Mouse (Mus musculus) MEL (cell line): ENCODE measurements at regions not wholly inside any gene's neighbourhood (a gene's known extent, or its start where the extent isn't known, plus 50 kb on each side); places are given as distances from the start of the nearest gene placed in this dataset.

Source experiments
- DNase-seq: peaks from one replicate; pipeline ENCODE4 v3.0.0; 2011; ENCODE audit warnings: low read depth, low spot score
- H3K27ac ChIP-seq: 2 replicates; pipeline ENCODE4 v1.5.1; 2012; ENCODE audit warnings: low read depth, mild to moderate bottlenecking, control low read depth, low read length, moderate library complexity; ENCODE audit not compliant: control insufficient read depth
- H3K27me3 ChIP-seq, 2 experiments: fragments of 150-350 bp in 1 of 2; sonication (generic) in 1 of 2; 2 replicates each; pipeline ENCODE4 v1.6.1; 2012; ENCODE audit warnings: low read length in 2 of 2, mild to moderate bottlenecking in 2 of 2, improper control_type of control experiment in 1 of 2, moderate library complexity in 1 of 2; ENCODE audit not compliant: insufficient read depth in 2 of 2, control insufficient read depth in 1 of 2
- H3K36me3 ChIP-seq, 2 experiments: 2 replicates each; pipeline ENCODE4 v1.6.1; 2012 to 2014; ENCODE audit warnings: low read length in 2 of 2, improper control_type of control experiment in 1 of 2, inconsistent platforms in 1 of 2, mild to moderate bottlenecking in 1 of 2; ENCODE audit not compliant: insufficient read depth in 2 of 2, control insufficient read depth in 1 of 2
- H3K4me1 ChIP-seq, 2 experiments: fragments of 150-350 bp in 1 of 2; sonication (generic) in 1 of 2; 2 replicates each; pipeline ENCODE4 v1.6.1; 2012; ENCODE audit warnings: low read length in 2 of 2, improper control_type of control experiment in 1 of 2, mild to moderate bottlenecking in 1 of 2; ENCODE audit not compliant: insufficient read depth in 2 of 2, control insufficient read depth in 1 of 2
- H3K4me3 ChIP-seq, 2 experiments: fragments of 150-350 bp in 1 of 2; sonication (generic) in 1 of 2; 2 replicates each; pipeline ENCODE4 v1.5.1; 2012; ENCODE audit warnings: low read depth in 2 of 2, low read length in 2 of 2, mild to moderate bottlenecking in 2 of 2, moderate library complexity in 2 of 2, control low read depth in 1 of 2, improper control_type of control experiment in 1 of 2; ENCODE audit not compliant: control insufficient read depth in 1 of 2, insufficient read depth in 1 of 2
- H3K79me2 ChIP-seq: 2 replicates; pipeline ENCODE4 v1.6.1; 2012; ENCODE audit warnings: mild to moderate bottlenecking, low read length, moderate library complexity; ENCODE audit not compliant: control insufficient read depth, poor library complexity, insufficient read depth
- H3K9ac ChIP-seq: 2 replicates; pipeline ENCODE4 v1.6.1; 2012; ENCODE audit warnings: low read depth, mild to moderate bottlenecking, control low read depth, low read length, moderate library complexity; ENCODE audit not compliant: control insufficient read depth, poor library complexity, severe bottlenecking
- H3K9me3 ChIP-seq: fragments of 150-350 bp; sonication (generic); replicated peaks from 2 replicates; pipeline ENCODE4 v1.6.1; 2012; ENCODE audit warnings: mild to moderate bottlenecking, low read length, improper control_type of control experiment, moderate library complexity; ENCODE audit not compliant: insufficient read depth
- BHLHE40 ChIP-seq: IDR thresholded peaks from 2 replicates; pipeline ENCODE4 v1.6.1; 2012; ENCODE audit warnings: low read depth, mild to moderate bottlenecking, inconsistent platforms, low read length, improper control_type of control experiment, borderline replicate concordance
- CHD2 ChIP-seq: IDR thresholded peaks from 2 replicates; pipeline ENCODE4 v1.6.1; 2011; ENCODE audit warnings: low read length, improper control_type of control experiment
- E2F4 ChIP-seq: IDR thresholded peaks from 2 replicates; pipeline ENCODE4 v1.6.1; 2011; ENCODE audit warnings: low read depth, low read length, improper control_type of control experiment, borderline replicate concordance
- HCFC1 ChIP-seq: IDR thresholded peaks from 2 replicates; pipeline ENCODE4 v1.6.1; 2012; ENCODE audit warnings: low read depth, mild to moderate bottlenecking, inconsistent platforms, low read length, improper control_type of control experiment, moderate library complexity
- KAT2A ChIP-seq: conservative IDR thresholded peaks from 2 replicates; pipeline ENCODE4 v1.6.1; 2012; ENCODE audit warnings: low read depth, low read length, improper control_type of control experiment, inconsistent platforms
- MAX ChIP-seq: IDR thresholded peaks from 2 replicates; pipeline ENCODE4 v1.6.1; 2011; ENCODE audit warnings: low read length, improper control_type of control experiment
- MAZ ChIP-seq: IDR thresholded peaks from 2 replicates; pipeline ENCODE4 v1.6.1; 2012; ENCODE audit warnings: low read depth, mild to moderate bottlenecking, inconsistent platforms, low read length, improper control_type of control experiment
- MEF2A ChIP-seq: IDR thresholded peaks from 2 replicates; pipeline ENCODE4 v1.6.1; 2014; ENCODE audit warnings: low read depth, mild to moderate bottlenecking, inconsistent platforms, low read length, improper control_type of control experiment; ENCODE audit not compliant: poor library complexity, insufficient replicate concordance, severe bottlenecking; ENCODE audit errors: extremely low read depth
- NELFE ChIP-seq: IDR thresholded peaks from 2 replicates; pipeline ENCODE4 v1.6.1; 2011; ENCODE audit warnings: low read depth, low read length, improper control_type of control experiment
- NRF1 ChIP-seq: IDR thresholded peaks from 2 replicates; pipeline ENCODE4 v1.6.1; 2014; ENCODE audit warnings: low read depth, mild to moderate bottlenecking, inconsistent platforms, low read length, improper control_type of control experiment, moderate library complexity; ENCODE audit not compliant: poor library complexity, insufficient read depth, severe bottlenecking
- POLR2A ChIP-seq, 2 experiments: IDR thresholded peaks; 2 replicates each; pipeline ENCODE4 v1.6.1; 2011 to 2012; ENCODE audit warnings: low read length in 2 of 2, mild to moderate bottlenecking in 2 of 2, control low read depth in 1 of 2, improper control_type of control experiment in 1 of 2, low read depth in 1 of 2, moderate library complexity in 1 of 2; ENCODE audit not compliant: control insufficient read depth in 1 of 2, insufficient read depth in 1 of 2, poor library complexity in 1 of 2
- RAD21 ChIP-seq: IDR thresholded peaks from 2 replicates; pipeline ENCODE4 v1.6.1; 2011; ENCODE audit warnings: mild to moderate bottlenecking, low read depth, low read length, improper control_type of control experiment
- RCOR1 ChIP-seq: IDR thresholded peaks from 2 replicates; pipeline ENCODE4 v1.6.1; 2012; ENCODE audit warnings: low read depth, mild to moderate bottlenecking, inconsistent platforms, low read length, improper control_type of control experiment
- TAL1 ChIP-seq: IDR thresholded peaks from 2 replicates; pipeline ENCODE4 v1.6.1; 2012; ENCODE audit warnings: mild to moderate bottlenecking, inconsistent platforms, low read length, moderate library complexity, mixed read lengths
- USF1 ChIP-seq: IDR thresholded peaks from 2 replicates; pipeline ENCODE4 v1.6.1; 2014; ENCODE audit warnings: low read depth, mild to moderate bottlenecking, inconsistent platforms, low read length, improper control_type of control experiment, moderate library complexity
- ZKSCAN1 ChIP-seq: IDR thresholded peaks from 2 replicates; pipeline ENCODE4 v1.6.1; 2012; ENCODE audit warnings: low read depth, mild to moderate bottlenecking, inconsistent platforms, low read length, improper control_type of control experiment, moderate library complexity
- ZMIZ1 ChIP-seq: IDR thresholded peaks from 2 replicates; pipeline ENCODE4 v1.6.1; 2012; ENCODE audit warnings: low read depth, mild to moderate bottlenecking, inconsistent platforms, low read length, improper control_type of control experiment, moderate library complexity
- ZNF384 ChIP-seq: IDR thresholded peaks from 2 replicates; pipeline ENCODE4 v1.6.1; 2012; ENCODE audit warnings: low read depth, mild to moderate bottlenecking, inconsistent platforms, low read length, improper control_type of control experiment

DNA sequence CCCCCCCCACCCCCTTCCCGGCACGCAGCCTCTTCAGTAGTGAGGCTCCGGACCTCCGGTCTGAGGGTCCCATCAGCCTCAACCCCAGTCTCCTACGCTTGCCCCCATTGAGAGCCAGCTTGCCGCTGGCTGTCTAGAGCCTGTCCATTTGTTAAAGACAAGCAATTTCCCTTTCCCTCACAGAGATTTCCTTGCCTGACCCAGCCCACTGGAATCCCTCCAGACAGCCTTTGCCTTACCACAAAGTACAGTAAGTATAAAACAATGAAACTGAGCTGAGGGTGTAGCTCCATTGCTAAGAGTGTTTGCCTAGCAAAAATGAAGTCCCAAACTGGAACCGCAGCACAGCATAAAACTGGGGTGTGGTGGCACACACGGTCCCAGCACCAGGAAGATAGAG is 252.4 kb upstream of the Jarid2 start:
- Histone ChIP-seq H3K79me2 (no peaks in the 10 kb centered on the region), H3K36me3 (no peaks in the 10 kb centered on the region), H3K4me1 (no peaks in the 10 kb centered on the region), H3K4me3 (no peak overlapping the region), H3K27me3 (no peaks in the 10 kb centered on the region), H3K9me3 (no peaks in the 10 kb centered on the region), H3K27ac (no peak overlapping the region), H3K9ac (no peak overlapping the region)
- DNase-seq, result no peak
- TF ChIP-seq CHD2 (no peak), TAL1 (no peak), NELFE (no peak), RCOR1 (no peak)

GRCm38 (mm10) chr13:44480128-44480527 is 249.1 kb upstream of the Jarid2 start:
- Histone ChIP-seq H3K4me1 (no peaks in the 10 kb centered on the region), H3K4me3 (no peak overlapping the region)
- TF ChIP-seq KAT2A, result no peak
- no peak for TF ChIP-seq NELFE
- no peak for TF ChIP-seq TAL1
- TF ChIP-seq MAZ, result no peak
- TF ChIP-seq ZMIZ1, result no peak
- TF ChIP-seq NRF1, result no peak
- TF ChIP-seq HCFC1, result no peak
- no peak for TF ChIP-seq MEF2A
- no peak for TF ChIP-seq BHLHE40
- TF ChIP-seq POLR2A (IDR thresholded peaks at IDR 0.05; ENCODE audit: control insufficient read depth in 1 of 2, insufficient read depth in 1 of 2, low read depth in 1 of 2, low read length in 2 of 2, poor library complexity in 1 of 2), result no peak
- no peak for TF ChIP-seq E2F4
- TF ChIP-seq USF1, result no peak
- TF ChIP-seq MAX, result no peak
- TF ChIP-seq ZNF384, result no peak
- no peak for TF ChIP-seq RCOR1
- no peak for TF ChIP-seq RAD21
- no peak for TF ChIP-seq ZKSCAN1

More at GRCm38 (mm10) chr13:44480128-44480527, 249.1 kb upstream of the Jarid2 start:
- Histone ChIP-seq H3K27me3 (no peaks in the 10 kb centered on the region), H3K27ac (no peak overlapping the region), H3K79me2 (no peaks in the 10 kb centered on the region), H3K36me3 (no peaks in the 10 kb centered on the region), H3K9ac (no peak overlapping the region), H3K9me3 (no peaks in the 10 kb centered on the region)
- no peak for DNase-seq
